16 mouse cellular contexts compared by ENCODE assay signal in genomic region chr12:87410999-87411398, GRCm38 (mm10). TPM values are rescaled to one million over a fixed set of nuclear protein-coding genes. Genes with fewer than 3 reads are reported as not detected.
DNase-seq lines count a peak whose midpoint lies in the region; ATAC-seq and TF ChIP-seq lines count a peak whose summit lies in the region.
"Had no signal": no experiment of that assay in that cellular context is flagged by ENCODE, and none has a peak within 500 bp of the region (broad histone marks: within the 10 kb centered on the region; RNA-seq: fewer than 3 reads in every experiment).

No protein-coding gene starts in this region.

- no peaks in the 10 kb centered on the region for H3K36me3 ChIP-seq in heart, embryonic 16.5 days (ENCODE audit: control insufficient read depth, insufficient read depth)
- no peaks in the 10 kb centered on the region for H3K36me3 ChIP-seq in stomach, postnatal 0 days (ENCODE audit: control insufficient read depth, insufficient read depth, low read length)
- H3K36me3 ChIP-seq in hindbrain, embryonic 13.5 days, result no peaks in the 10 kb centered on the region
- H3K36me3 ChIP-seq in hindbrain, embryonic 10.5 days, result no peaks in the 10 kb centered on the region
- H3K36me3 ChIP-seq: forebrain, embryonic 10.5 days had no signal

- no peak for TF ChIP-seq CTCF in stomach, postnatal 0 days (IDR thresholded peaks at IDR 0.05; ENCODE audit: low read depth)

- no peak for DNase-seq in heart, adult 11 months
- DNase-seq in lung, postnatal 36 days, result peak; percentile 35
- DNase-seq in lung, postnatal 10 days, result no peak
- peak; percentile 73 for DNase-seq in R1 (ENCODE audit: low read depth, low spot score)
- DNase-seq in stomach, postnatal 0 days (ENCODE audit: low spot score), result peak; percentile 61
- no peak for DNase-seq in hindbrain, embryonic 10.5 days (ENCODE audit: low spot score)
- DNase-seq: adrenal gland, postnatal 14 days; cerebellum, postnatal 10 days; kidney, postnatal 14 days; lung, adult 2 months; midbrain, embryonic 14.5 days; right cerebral cortex, postnatal 14 days had no signal

- H3K27ac ChIP-seq in heart, embryonic 16.5 days (ENCODE audit: low read length), result peak overlapping the region; percentile 23
- H3K27ac ChIP-seq in stomach, postnatal 0 days (replicated peaks), result peak overlapping the region; percentile 79
- no peak overlapping the region for H3K27ac ChIP-seq in hindbrain, embryonic 13.5 days
- no peak overlapping the region for H3K27ac ChIP-seq in hindbrain, embryonic 10.5 days
- H3K27ac ChIP-seq: forebrain, embryonic 10.5 days had no signal

- peaks cover 20% of the 10 kb centered on the region for H3K4me1 ChIP-seq in heart, embryonic 16.5 days (ENCODE audit: control insufficient read depth, insufficient read depth, low read length)
- H3K4me1 ChIP-seq in stomach, postnatal 0 days (replicated peaks; ENCODE audit: control insufficient read depth, insufficient read depth), result 0 out of 2 replicates have a peak, but pooled peaks cover 2% of the 10 kb centered on the region
- no peaks in the 10 kb centered on the region for H3K4me1 ChIP-seq in hindbrain, embryonic 13.5 days (replicated peaks)
- peaks cover 8% of the 10 kb centered on the region for H3K4me1 ChIP-seq in hindbrain, embryonic 10.5 days (replicated peaks)

- no peaks in the 10 kb centered on the region for H3K9me3 ChIP-seq in heart, embryonic 16.5 days (replicated peaks; ENCODE audit: control insufficient read depth, low read length)
- no peaks in the 10 kb centered on the region for H3K9me3 ChIP-seq in stomach, postnatal 0 days (ENCODE audit: control insufficient read depth, low read length)
- no peaks in the 10 kb centered on the region for H3K9me3 ChIP-seq in hindbrain, embryonic 13.5 days
- H3K9me3 ChIP-seq in hindbrain, embryonic 10.5 days, result no peaks in the 10 kb centered on the region
- H3K9me3 ChIP-seq: forebrain, embryonic 10.5 days had no signal

- TF ChIP-seq EP300 in stomach, postnatal 0 days (optimal IDR thresholded peaks at IDR 0.05), result no peak

- ATAC-seq in heart, embryonic 16.5 days (replicated peaks; ENCODE audit: extremely low read depth, insufficient read depth, low FRiP score), result peak; percentile 33
- ATAC-seq in stomach, postnatal 0 days (ENCODE audit: low FRiP score, low TSS enrichment), result peak; percentile 27; the same call in 1 of the 2 replicates
- ATAC-seq in hindbrain, embryonic 13.5 days (ENCODE audit: low FRiP score), result no peak
- ATAC-seq: inflammation-experienced regulatory T-cells, adult 6 months had no signal

- peak overlapping the region; percentile 6; the same call in 1 of the 2 replicates for H3K4me3 ChIP-seq in heart, embryonic 16.5 days (ENCODE audit: low read length)
- no peak overlapping the region for H3K4me3 ChIP-seq in stomach, postnatal 0 days (ENCODE audit: low read depth, low read length)
- H3K4me3 ChIP-seq in hindbrain, embryonic 13.5 days, result no peak overlapping the region
- H3K4me3 ChIP-seq in hindbrain, embryonic 10.5 days, result no peak overlapping the region
- H3K4me3 ChIP-seq: forebrain, embryonic 10.5 days had no signal

- peak overlapping the region; percentile 45 for H3K4me2 ChIP-seq in heart, embryonic 16.5 days (ENCODE audit: low read depth, low read length)
- no peak overlapping the region for H3K4me2 ChIP-seq in stomach, postnatal 0 days (replicated peaks; ENCODE audit: low read depth)
- H3K4me2 ChIP-seq in hindbrain, embryonic 13.5 days, result no peak overlapping the region

- 13% methylated on average over 7 of the region's 7 CpGs for WGBS in heart, embryonic 16.5 days
- WGBS in stomach, postnatal 0 days, result 23% methylated on average over 7 of the region's 7 CpGs
- WGBS in hindbrain, embryonic 13.5 days, result 66% methylated on average over 7 of the region's 7 CpGs
- 65% methylated on average over 7 of the region's 7 CpGs for WGBS in hindbrain, embryonic 10.5 days

- H3K9ac ChIP-seq in heart, embryonic 16.5 days (ENCODE audit: low read length), result no peak overlapping the region
- no peak overlapping the region for H3K9ac ChIP-seq in stomach, postnatal 0 days (ENCODE audit: low read length)
- no peak overlapping the region for H3K9ac ChIP-seq in hindbrain, embryonic 13.5 days

- H3K27me3 ChIP-seq in heart, embryonic 16.5 days (ENCODE audit: control insufficient read depth, insufficient read depth, low read length), result no peaks in the 10 kb centered on the region
- H3K27me3 ChIP-seq in stomach, postnatal 0 days (ENCODE audit: control insufficient read depth, insufficient read depth, low read length), result no peaks in the 10 kb centered on the region
- no peaks in the 10 kb centered on the region for H3K27me3 ChIP-seq in hindbrain, embryonic 13.5 days
- H3K27me3 ChIP-seq in hindbrain, embryonic 10.5 days (ENCODE audit: insufficient read depth, poor library complexity, severe bottlenecking), result no peaks in the 10 kb centered on the region

RNA-seq across cellular contexts. Expression of gene Sptlc2, which starts 22.8 kb away (rescaled TPM):
- 68.0 and 69.8 TPM in 2 replicates for polyA plus RNA-seq in heart, embryonic 16.5 days (2015; fragmentation: Nextera tagmentation; extraction: Ambion mirVana)
- polyA plus RNA-seq in stomach, postnatal 0 days (2015; fragmentation: Nextera tagmentation; extraction: Ambion mirVana), result 201 and 204 TPM in 2 replicates
- polyA plus RNA-seq in hindbrain, embryonic 13.5 days (2015; fragmentation: Nextera tagmentation; extraction: Ambion mirVana), result 64.8 and 70.5 TPM in 2 replicates
- polyA plus RNA-seq in hindbrain, embryonic 10.5 days (2016; fragmentation: Nextera tagmentation; extraction: Ambion mirVana), result 55.8 and 59.0 TPM in 2 replicates

RNA-seq across cellular contexts. Expression of gene Slirp, which starts 32.7 kb away (rescaled TPM):
- polyA plus RNA-seq in heart, embryonic 16.5 days (2015; fragmentation: Nextera tagmentation; extraction: Ambion mirVana), result 217 and 223 TPM in 2 replicates
- polyA plus RNA-seq in stomach, postnatal 0 days (2015; fragmentation: Nextera tagmentation; extraction: Ambion mirVana), result 226 and 238 TPM in 2 replicates
- 283 and 290 TPM in 2 replicates for polyA plus RNA-seq in hindbrain, embryonic 13.5 days (2015; fragmentation: Nextera tagmentation; extraction: Ambion mirVana)
- polyA plus RNA-seq in hindbrain, embryonic 10.5 days (2016; fragmentation: Nextera tagmentation; extraction: Ambion mirVana), result 295 and 311 TPM in 2 replicates

RNA-seq across cellular contexts. Expression of gene Alkbh1, which starts 32.8 kb away (rescaled TPM):
- polyA plus RNA-seq in heart, embryonic 16.5 days (2015; fragmentation: Nextera tagmentation; extraction: Ambion mirVana), result 33.9 and 37.5 TPM in 2 replicates
- 21.7 and 21.8 TPM in 2 replicates for polyA plus RNA-seq in stomach, postnatal 0 days (2015; fragmentation: Nextera tagmentation; extraction: Ambion mirVana)
- 45.5 and 48.2 TPM in 2 replicates for polyA plus RNA-seq in hindbrain, embryonic 13.5 days (2015; fragmentation: Nextera tagmentation; extraction: Ambion mirVana)
- polyA plus RNA-seq in hindbrain, embryonic 10.5 days (2016; fragmentation: Nextera tagmentation; extraction: Ambion mirVana), result 47.6 and 61.6 TPM in 2 replicates

Comparison
In these comparisons a context has a peak if more than half of its experiments do, and no peak if none do; other contexts are left out.
1. DNase-seq: peak in lung, postnatal 36 days (single experiment), R1 (single experiment) and stomach, postnatal 0 days (single experiment); none in heart, adult 11 months (single experiment), lung, postnatal 10 days (single experiment) and hindbrain, embryonic 10.5 days (single experiment).
2. H3K27ac ChIP-seq: peak in heart, embryonic 16.5 days (single experiment) and stomach, postnatal 0 days (single experiment); none in hindbrain, embryonic 13.5 days (single experiment) and hindbrain, embryonic 10.5 days (single experiment).